Mouse (Mus musculus): ENCODE results near the gene Arhgap33.

Gene Arhgap33

GRCm38 (mm10) chr7:30552102-30553020, 17.5 kb upstream of the Arhgap33 start, which contains the start of the genes Hspb6 and Proser3:
TSS of gene Hspb6 (plus strand) at chr7:30552178.
TSS of gene Proser3 (minus strand) at chr7:30552299.
- DNase-seq, result peak; percentile 98

GRCm38 (mm10) chr7:30551445-30552101, 16.7 kb upstream of the Arhgap33 start:
- DNase-seq, result no peak

- no peak for DNase-seq
Observed at GRCm38 (mm10) chr7:30550603-30551002, 15.7 kb upstream of the Arhgap33 start.

DNA sequence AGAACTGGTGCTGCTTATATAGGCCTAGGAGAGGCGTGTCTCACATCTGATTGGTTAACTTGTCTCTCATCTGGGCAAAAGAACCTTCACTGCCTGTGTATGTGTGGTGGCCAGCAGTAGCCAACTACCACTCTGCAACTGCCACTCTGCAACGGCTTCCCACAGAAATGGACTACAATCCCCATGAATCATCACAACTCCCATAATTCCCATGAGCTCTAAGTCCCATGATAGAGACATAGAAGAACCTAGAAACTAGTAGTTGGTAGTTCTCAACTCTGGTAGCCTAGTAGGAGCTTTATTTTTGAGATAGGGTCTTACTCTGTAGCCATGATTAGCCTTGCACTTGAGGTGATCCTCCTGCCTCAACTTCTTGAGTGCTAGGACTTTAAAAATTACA, 15.0 kb upstream of the Arhgap33 start:
- no peak for DNase-seq

- DNase-seq, result no peak
Observed at GRCm38 (mm10) chr7:30544327-30544726, 9.5 kb upstream of the Arhgap33 start.

GRCm38 (mm10) chr7:30540572-30540971, 5.7 kb upstream of the Arhgap33 start:
- DNase-seq, result no peak

- no peak for DNase-seq
Observed at GRCm38 (mm10) chr7:30533941-30534632, 773 bp downstream of the Arhgap33 start.

DNA sequence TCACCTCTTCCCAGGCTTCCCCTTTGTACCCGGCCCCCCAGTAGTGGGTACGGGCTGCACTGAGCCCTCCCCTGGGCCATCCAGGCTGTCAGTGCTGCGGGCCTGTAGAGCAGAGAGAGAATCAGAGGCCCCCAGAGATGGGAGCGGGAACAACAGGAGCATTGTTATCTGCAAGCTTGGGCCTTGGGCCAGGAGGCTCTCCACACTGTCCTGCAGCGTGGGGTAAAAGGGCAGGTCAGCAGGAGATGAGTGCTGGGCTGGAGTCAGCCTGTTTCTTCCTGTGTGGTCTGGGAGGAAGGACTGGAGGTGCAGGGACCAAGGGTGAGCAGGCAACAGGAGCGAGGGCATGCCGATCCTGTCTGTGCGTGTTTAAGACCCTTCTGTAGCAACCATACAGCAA, 1.9 kb downstream of the Arhgap33 start:
- DNase-seq, result peak; percentile 67 to 68

DNA sequence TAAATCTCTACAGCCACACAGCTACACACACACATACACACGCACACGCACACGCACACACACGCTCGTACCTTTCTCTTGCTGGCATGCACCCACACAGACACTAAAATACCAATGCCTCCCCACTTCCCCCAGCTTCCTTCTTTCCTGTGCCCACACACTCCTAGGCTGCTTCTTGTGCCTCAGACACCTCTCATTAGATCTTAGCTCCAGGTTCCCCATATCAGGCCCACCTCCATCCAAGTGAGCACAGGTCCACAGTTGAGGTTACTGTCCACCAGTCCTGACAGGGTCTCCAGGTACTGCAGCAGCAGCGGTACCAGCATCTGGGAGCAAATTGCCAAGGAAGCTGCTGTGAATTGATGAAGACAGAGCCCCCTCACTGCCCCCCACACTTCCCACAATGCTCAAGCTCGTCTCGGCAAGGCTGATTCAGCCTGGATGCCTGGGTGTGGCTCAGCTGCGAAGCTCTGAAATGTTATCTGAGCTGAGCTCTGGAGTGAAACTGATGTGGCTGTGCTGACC, 3.5 kb downstream of the Arhgap33 start:
- no peak for DNase-seq

GRCm38 (mm10) chr7:30526981-30527380, 7.9 kb downstream of the Arhgap33 start:
- no peak for DNase-seq

DNA sequence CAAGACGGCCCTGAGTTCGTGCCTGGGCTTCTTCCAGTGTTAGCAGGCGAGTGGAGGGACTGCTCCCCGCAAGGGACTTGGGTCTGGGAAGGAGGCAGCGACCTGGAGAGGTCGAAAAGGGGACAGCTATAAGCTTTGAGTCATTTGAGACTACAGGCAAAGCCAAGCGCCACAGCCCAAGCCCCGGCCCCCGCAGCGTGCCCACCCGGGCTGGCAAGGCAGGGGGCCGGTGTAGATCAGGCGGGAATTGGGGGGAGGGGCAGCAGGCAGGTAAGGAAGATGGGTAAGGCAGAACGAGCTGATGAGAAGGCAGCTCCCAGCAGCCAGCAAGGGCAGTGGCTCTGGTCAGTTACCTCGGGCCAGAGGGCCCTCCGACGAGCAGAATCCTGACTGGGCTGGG, 8.5 kb downstream of the Arhgap33 start:
- no peak for DNase-seq

DNA sequence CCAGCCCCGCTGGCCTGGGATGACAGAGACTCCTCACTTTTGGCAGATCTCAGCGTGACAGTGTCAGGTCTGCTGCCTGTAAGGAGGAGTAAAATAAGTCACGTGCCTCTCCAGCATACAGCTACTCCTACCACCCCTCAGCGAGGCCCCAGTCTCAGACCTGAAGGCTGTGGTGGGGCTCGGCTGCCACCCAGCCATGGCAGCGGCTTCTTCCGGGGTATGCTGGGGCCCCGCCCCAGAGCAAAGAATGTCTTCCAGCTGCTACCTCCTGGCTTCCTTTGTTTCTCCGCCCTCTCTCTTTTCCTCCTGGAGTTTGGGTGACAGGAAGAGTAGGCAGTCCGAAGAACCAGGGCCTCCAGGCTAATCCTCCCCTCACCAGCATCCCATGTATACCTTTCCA, 8.9 kb downstream of the Arhgap33 start:
- DNase-seq, result no peak

- DNase-seq, result no peak
Observed at GRCm38 (mm10) chr7:30524487-30524886, 10.4 kb downstream of the Arhgap33 start.

DNA sequence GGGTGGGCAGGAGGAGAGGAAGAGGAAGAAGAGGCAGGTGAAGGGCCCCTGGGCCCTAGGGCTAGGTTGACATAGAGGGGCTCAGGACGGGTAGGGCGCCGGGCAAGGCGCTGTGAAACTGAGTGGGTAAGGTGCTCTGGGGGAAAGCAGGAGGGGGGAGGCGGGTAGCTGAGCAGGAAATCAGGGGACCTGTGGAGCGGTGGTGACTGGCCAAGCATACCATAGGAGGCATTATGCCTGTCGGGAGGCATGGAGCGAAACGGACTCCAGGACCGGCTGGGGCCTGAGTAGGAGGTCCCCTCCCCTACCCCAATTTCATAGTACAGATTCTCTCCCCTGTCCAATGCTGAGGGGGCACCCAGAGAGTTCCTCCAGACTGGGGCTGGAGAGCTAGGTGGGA, 12.0 kb downstream of the Arhgap33 start:
- DNase-seq, result no peak

GRCm38 (mm10) chr7:30520856-30521255, 14.0 kb downstream of the Arhgap33 start:
- no peak for DNase-seq

- DNase-seq, result peak in 1 of 2 experiments; percentile 18
Observed at GRCm38 (mm10) chr7:30520396-30520795, 14.5 kb downstream of the Arhgap33 start.

DNA sequence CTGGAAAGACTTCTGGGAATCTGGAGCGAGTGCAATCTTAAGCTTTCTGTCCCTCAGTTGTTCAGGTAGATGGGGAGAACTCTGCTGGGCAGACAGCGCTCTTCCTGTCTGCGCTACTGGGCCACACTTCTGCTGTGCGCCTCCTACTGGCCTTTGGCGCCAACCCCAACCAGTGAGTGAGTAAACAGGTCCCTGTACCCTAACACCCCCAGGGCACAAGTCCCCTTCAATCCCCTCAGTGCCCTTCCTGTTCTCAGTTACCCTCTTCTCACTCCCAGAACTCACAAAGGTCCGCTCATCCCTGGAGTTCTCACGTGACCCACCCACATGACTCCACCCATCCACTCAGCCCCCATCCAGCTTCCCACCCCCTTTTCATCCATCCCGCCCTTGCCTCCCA, 16.5 kb downstream of the Arhgap33 start:
- DNase-seq, result no peak

GRCm38 (mm10) chr7:30515003-30515760, 19.7 kb downstream of the Arhgap33 start:
- peak in 1 of 2 experiments; percentile 18 for DNase-seq

DNA sequence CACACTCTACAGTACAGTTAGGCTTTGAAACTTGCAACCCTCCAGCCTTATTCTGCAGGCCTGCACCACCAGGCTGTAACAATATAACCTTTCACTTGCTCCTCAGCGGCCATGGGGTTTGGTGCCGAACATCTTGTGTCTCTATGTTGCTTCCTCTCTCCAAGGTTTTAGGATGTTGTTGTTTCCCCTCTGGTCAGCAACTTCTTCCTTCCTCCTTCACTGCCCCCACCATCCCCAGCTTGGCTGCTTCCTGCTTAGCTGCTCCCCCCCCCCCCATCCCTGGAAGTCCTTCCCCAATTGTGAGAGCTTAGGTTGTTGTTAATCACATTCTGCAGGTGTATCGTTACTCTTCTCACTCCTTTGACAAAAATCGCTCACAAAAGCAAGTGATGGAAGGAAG, 26.8 kb downstream of the Arhgap33 start:
- DNase-seq, result no peak

- peak in 1 of 2 experiments; percentile 20 for DNase-seq
Observed at GRCm38 (mm10) chr7:30501159-30501558, 33.7 kb downstream of the Arhgap33 start.

GRCm38 (mm10) chr7:30495506-30496042, 39.3 kb downstream of the Arhgap33 start:
- peak; percentile 38 to 52 for DNase-seq

DNA sequence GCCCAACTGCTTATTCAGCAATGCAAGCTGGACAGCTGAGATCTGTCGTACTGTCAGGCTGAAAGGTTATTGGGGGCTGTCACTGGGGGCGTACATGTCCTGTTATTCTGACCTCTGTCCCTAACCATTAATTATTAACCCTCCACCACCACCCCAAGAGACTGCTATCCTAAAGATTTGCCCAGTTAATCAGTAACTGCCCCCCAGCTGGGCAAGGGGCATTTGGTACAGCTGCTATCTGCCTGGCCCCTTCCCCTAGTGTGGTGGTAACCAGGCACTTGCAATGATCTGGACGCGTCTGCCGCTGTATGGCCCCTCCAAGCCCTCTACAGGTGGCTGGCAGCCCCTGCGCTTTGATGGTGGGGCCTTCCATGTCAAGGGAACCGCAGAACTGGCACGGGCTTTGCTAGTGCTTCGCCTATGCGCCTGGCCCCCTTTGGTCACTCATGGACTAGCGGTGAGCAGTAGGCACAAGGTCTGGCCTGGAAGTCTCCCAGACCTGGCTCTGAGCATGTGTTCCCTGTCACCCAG, 41.4 kb downstream of the Arhgap33 start, which contains the start of gene Prodh2:
Gene Prodh2, plus strand, starts transcription at position 222 of the 531 bp plus-strand sequence.
- DNase-seq, result peak; percentile 70 to 85

Data from kidney, adult 8-10 months (tissue).